Mouse (Mus musculus) myocyte (in vitro differentiated cells): ENCODE results near the gene Acss1.

ENCODE experiments used
- E2F4 ChIP-seq: IDR thresholded peaks from one replicate; pipeline ENCODE4 v1.6.1; 2011; ENCODE audit warnings: mild to moderate bottlenecking, control low read depth, moderate library complexity; ENCODE audit not compliant: insufficient read depth
- MAX ChIP-seq: IDR thresholded peaks from one replicate; pipeline ENCODE4 v1.6.1; 2011; ENCODE audit warnings: low read depth, mild to moderate bottlenecking, control low read depth
- POLR2A ChIP-seq: IDR thresholded peaks from one replicate; pipeline ENCODE4 v1.6.1; 2011; ENCODE audit warnings: low read depth, mild to moderate bottlenecking, control low read depth, moderate library complexity; ENCODE audit not compliant: insufficient read length
- POLR2AphosphoS2 ChIP-seq: IDR thresholded peaks from one replicate; pipeline ENCODE4 v1.6.1; 2011; ENCODE audit warnings: low read depth, control low read depth; ENCODE audit not compliant: insufficient read length
- REST ChIP-seq: IDR thresholded peaks from one replicate; pipeline ENCODE4 v1.6.1; 2011; ENCODE audit warnings: mild to moderate bottlenecking, control low read depth, moderate library complexity; ENCODE audit not compliant: insufficient read depth, insufficient read length
- TCF12 ChIP-seq: IDR thresholded peaks from one replicate; pipeline ENCODE4 v1.6.1; 2011; ENCODE audit warnings: mild to moderate bottlenecking, control low read depth; ENCODE audit not compliant: poor library complexity, insufficient read depth, severe bottlenecking
- TCF3 ChIP-seq: IDR thresholded peaks from one replicate; pipeline ENCODE4 v1.6.1; 2011; ENCODE audit warnings: low read depth, control low read depth; ENCODE audit not compliant: insufficient read length
- USF1 ChIP-seq: IDR thresholded peaks from one replicate; pipeline ENCODE4 v1.6.1; 2011; ENCODE audit warnings: low read depth, mild to moderate bottlenecking, control low read depth, moderate library complexity

DNA sequence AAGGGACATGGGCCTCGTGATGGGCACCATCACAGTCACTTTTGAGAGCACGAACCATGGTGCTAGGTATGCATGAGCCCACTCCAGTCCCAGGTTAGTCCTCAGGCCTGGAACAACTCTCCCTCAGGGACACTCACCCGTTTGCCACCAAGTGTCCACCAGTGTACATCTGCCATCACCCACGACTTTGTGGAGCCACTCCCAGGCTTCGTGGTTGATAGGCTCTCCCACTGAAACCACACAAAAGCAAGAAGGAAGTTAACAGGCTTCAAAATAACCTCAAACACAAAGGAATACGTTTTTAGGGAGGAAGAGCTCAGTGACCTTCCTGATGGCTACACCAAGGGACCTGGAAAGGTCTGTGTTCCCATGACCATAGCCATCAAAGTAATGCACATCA lies 41.2 kb downstream of the Acss1 start:
- no peak for TF ChIP-seq MAX
- no peak for TF ChIP-seq POLR2A
- TF ChIP-seq POLR2AphosphoS2 = no peak
- TF ChIP-seq TCF3 = no peak
- no peak for TF ChIP-seq REST
- no peak for TF ChIP-seq USF1
- no peak for TF ChIP-seq TCF12
- TF ChIP-seq E2F4 = no peak
